Mouse (Mus musculus) naive thymus-derived CD4-positive, alpha-beta T cell, adult 2 months (primary cell): Measurements from ENCODE around the gene Ppl.
A peak's percentile ranks its signal among the peaks of the same experiment; 100 is the strongest.

Experiments
- DNase-seq: peaks from one replicate; pipeline ENCODE4 v3.0.0-alpha.2; 2011; ENCODE audit warnings: low read depth

Gene Ppl

DNA sequence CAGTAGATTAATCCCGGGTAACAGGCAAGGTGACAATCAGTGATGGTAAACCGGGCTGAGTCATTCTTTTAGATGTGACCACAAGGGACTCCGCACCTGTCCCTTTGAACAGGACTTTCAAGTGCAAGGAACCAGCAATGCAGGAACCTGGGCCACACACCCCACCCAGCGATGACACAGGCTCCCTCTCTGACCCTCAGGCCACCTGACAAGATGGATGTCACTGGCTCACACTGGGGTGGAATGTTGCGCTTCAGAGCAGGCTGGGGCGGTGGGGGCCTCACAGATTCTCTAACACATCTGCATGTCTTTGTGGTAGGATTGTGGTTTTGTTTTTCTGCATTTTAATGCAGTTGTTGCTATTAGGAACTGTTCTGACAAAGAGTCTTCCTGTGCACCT lies 8.7 kb downstream of the Ppl start:
- DNase-seq, result no peak

DNA sequence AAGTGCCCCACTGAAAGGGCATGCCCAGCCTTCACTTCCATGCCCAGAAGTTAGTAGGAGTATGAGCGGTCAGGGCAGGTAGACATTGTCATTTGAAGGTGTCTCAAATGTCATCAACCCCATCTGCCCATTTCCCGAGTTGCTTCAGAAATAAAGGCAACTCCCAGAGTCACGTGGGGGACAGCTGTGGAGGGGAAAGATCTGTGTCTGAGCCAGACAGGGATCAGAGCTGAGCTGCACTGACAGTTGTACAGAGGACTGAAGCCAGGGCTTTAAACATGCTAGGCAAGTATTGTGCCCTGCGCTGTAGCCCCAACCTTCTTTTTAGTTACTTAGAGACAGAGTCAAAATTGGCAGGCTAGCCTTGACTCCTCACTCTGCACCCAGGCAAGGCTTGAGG lies 12.4 kb downstream of the Ppl start:
- no peak for DNase-seq

DNA sequence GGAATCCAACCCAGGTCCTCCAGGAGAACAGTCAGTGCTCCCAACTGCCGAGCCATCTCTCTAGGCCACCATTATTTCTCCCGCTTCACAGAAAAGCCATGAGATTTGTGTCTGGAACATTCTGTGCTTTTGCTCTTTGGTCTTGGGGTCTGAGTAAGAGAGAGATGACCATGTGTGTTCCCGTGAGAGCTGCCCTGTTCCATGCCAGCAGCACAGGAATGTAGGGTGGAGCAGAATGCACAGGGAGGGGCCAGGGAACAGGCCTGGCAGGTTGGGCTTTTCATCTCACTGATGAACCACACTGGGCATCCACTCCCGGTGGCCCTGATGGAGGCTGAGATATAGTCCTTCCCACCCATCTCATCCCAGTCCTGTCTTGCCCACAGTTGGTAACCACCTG lies 12.8 kb downstream of the Ppl start:
- DNase-seq, result no peak

DNA sequence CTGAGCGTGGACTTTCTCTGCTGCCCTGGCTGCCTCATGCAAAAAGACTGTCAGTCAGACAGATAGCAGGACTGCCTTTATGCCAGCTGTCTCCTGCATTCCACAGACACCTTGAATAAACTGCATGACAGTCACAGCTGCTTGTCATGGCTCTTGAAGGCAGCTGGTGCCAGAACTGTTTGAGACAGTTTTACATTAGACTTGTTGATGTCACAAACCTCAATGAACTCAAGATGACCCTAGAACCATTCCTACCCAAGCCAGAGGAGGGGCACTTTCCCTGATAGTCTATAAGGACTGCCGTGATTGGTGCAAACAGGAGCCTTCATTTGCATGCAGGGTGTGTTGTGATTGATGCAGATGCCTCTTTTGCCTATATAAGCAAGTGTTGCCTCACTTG lies 18.6 kb downstream of the Ppl start:
- DNase-seq, result no peak

DNA sequence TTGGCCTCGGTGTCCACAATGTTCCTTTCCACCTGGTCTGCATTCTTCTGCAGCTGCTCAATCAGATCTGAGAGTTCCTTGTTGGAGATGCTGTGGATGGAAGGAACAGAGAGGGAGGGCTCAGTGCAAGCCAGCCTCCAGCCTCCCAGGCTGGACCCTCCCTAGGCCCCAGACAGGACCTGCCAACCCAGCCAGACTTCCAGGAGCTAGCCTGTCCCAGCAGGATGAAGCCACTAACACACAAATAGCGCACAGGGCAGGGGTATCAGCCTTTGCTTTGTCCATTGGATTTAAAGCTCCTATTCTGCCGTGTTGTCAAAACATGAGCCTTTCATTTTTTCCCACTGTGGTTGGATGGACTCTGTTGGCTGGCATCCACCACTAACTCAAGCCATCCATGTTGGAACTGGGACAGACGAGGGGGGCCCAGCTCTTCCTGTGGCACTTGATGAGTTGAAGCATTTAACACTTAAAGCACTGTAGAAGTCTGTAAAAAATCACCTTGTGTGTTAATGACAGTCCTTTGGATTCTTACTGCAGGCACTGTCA lies 19.1 kb downstream of the Ppl start:
- no peak for DNase-seq

DNA sequence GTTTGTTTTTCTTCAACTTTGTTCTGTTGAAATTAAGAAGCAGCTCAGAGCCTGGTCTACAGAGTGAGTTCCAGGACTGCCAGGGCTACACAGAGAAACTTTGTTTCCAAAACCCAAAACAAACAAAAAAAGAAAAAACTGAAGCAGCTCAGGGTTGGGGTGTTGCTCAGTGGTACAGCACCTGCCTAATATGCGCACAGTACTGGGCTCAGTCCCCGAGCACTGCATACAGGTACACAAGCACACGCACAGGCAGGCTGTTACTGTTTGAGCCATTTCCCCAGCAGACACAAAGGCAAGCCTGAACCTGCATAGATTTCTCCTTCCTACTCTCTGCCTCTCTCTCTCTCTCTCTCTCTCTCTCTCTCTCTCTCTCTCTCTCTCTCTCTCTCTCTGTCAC lies 21.2 kb downstream of the Ppl start:
- DNase-seq, result no peak

DNA sequence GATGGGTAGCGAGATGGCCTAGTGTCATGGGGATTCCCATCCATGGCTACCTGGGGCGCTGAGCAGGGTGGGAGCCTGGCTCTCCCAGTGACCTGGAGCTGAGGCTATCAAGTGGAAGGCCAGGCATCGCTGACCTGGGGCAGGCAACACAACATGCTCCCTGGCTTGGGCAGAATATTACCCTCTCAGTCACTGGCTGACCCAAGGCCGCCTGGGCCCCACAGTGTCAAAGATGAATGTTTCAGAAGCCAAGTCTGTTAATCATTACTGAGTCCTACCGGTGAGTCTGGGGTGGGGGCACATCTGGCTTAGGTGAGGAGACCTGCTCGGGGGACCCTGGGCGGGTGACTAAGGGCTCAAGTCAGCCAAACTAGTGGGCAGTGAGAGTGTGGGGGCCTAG lies 22.3 kb downstream of the Ppl start:
- no peak for DNase-seq

DNA sequence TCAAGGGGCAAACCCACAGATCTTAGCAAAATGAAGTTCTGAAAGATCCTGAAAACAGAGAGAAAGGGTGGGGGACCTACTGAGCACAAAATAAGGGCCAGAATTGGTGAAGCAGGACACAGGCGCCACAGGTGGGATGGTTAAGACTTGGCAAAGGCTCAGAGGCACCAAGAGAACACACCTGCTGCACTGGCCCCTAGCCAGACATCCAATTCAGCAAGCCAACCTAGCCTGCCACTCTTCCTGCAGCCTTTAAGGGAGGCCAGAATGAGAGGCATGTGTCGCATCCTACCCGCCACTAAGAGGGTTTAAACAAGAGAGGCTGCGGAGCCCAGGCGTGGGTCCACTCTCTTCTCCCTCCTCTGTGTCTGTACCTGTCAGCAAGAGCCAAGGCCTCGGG lies 31.2 kb downstream of the Ppl start:
- no peak for DNase-seq

DNA sequence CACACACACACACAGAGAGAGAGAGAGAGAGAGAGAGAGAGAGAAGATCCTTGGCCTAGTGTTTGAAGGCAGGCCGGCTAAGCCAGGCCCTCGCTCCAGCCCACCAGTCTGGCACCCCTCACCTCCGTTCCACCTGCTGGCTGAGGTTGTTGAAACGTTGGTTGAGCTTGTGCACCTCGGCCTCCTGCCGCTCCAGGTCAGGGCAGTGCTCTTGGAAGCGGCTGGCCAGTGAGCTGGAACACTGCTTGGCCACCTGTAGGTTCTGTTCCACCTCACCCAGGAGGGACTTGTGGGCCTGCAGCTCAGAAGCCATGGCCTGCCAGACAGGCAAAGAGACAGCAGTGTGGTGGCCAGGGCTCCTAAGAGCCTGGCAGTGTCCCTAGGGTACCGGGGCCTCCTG lies 35.7 kb downstream of the Ppl start:
- no peak for DNase-seq

DNA sequence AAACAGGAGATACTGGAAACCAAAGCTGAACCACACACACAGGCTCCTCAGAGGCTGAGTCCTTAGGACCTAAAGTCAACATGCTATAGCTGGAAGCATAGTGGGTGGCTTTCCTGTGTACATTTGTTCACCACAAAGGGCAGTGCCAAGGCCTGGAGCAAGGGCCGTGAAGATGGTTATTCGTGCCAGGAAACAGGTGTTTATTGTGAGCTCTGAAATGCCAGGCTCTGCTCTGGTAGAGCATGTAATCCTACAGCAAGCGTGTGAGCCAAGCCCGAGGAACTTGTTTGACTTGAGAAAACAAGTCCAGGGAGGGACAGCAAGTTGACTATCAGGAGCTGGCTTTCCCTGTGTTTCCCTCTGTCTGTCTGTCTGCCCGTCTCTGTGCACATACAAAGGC lies 38.9 kb downstream of the Ppl start:
- DNase-seq, result no peak

DNA sequence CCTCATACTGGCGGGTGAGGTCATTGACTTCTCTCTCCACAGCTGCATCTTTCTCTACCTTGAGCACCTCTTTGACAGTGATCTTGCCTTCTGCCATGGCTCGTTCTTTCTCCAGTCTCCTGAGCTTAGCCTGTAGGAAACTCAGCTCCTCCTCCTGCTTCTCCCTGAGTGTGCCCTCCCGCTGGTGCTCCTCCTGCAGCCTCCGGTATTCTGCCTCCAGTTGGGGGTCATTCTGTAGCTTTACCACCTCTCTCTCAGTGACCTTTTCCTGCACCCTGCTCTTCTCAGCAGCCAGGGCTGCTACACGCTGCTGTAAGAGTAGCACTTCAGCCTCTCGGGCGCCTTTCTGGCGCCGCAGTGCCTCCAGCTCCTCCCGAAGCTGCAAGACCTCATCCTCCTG lies 43.2 kb downstream of the Ppl start:
- no peak for DNase-seq

DNA sequence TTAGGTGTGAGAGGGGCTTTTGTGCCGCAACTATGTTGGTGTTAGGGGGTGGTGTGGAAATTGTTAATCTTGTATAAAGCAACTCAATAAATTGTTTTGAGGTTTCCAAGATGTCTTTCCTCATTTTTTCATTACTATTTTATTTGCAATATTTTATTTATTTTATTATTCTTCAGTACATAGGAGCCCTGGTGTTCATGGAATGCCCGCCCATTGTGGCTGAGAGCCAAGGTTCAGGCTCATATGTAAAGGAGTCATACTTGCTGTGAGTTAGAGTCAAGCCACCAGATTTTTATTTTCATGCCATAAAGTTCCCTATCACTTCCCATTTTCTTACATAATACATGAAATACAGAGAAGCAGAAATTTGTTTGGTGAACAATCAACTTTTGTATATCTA lies 46.0 kb downstream of the Ppl start:
- DNase-seq, result no peak

DNA sequence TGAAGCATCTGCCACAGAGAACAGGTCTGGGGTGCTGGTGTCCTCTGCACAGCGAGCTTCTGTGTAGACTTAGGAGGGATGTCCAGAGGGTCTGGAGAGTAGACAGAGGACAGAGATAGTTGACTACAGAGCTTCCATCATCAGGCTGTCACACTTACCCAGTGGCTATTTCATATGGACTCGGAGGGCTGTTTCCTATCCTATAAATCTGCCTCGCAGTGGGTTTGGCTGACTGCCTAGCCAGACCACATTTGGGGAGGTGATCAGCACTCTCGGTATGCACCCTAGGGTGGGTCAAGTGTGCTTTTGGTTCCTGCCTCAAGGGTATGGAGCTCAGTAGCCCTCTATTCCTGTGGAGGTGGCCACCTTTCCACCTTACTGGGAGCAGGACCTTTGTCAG lies 47.0 kb downstream of the Ppl start:
- DNase-seq, result no peak

DNA sequence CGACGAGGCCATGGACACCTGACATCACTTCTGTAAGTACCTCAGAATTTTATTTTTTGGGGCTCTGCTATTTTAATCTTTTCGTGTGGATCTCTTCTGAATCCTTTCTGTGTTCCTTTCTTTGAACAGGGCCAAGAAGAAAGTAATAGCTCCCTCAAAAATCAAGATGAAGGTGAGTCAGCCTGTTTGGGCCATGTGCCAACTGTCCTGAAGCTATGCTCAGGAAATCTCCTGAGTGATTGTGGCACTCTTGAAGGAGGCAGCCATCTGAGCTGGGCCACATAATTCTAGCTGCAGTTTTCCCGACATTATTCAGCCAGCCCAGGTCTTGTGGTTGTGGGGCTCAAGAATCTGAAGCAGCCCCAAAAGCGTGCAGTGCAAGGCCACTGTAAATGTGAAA lies 57.9 kb downstream of the Ppl start:
- DNase-seq, result no peak

DNA sequence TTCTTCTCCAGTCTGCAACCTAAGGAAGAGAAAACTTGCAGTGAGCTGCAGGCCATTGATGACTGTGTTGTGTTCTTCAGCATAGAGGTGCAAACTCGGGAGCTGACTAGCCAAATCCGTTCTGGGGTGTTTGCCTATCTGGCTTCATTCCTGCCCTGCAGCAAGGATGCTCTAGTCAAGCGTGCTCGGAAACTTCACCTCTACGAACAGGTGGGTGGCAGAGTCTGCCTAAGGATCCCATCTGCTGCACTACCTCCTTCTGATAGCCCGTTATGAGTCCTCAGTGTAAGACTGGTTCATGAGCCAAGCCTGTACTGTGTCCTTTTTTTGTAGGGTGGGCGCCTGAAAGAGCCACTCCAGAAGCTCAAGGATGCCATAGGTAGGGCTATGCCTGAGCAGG lies 60.2 kb downstream of the Ppl start:
- DNase-seq, result no peak

DNA sequence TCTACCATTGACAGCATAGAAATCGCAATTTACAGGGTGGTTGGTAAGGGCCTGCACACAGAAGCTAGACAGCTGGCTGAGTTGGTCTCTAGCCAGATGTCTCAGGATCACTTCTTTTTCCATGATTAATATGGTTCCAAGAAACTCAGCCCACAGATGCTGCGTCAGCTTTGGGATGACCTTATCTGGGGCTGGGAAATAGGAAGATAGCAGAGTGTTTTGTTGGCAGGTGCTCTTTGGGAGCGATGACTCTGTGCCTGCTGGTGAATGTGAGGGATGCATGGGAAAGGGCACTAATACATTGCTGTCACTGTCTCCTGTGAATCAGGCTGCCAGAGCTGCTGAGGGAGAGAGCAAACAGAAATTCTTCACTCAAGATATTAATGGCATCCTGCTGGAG lies 61.9 kb downstream of the Ppl start:
- no peak for DNase-seq

DNA sequence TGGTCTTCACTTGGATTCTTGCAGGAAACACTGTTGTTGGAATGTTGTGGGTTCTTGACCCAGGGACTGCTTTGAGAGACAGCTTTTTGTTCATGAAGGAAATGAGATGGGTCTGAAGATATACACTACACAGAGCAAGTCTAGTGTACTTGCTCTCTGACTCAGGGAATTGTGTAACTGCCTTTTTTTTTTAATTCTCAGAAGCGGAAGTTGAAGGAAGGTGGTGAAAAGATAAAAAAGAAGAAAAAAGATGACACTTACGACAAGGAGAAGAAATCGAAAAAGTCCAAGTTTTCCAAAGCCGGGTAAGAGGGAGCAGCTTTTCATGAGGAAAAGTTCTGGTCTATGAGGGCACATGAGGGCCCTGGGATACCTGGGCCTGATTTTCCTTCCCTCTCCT lies 68.7 kb downstream of the Ppl start:
- DNase-seq, result no peak

DNA sequence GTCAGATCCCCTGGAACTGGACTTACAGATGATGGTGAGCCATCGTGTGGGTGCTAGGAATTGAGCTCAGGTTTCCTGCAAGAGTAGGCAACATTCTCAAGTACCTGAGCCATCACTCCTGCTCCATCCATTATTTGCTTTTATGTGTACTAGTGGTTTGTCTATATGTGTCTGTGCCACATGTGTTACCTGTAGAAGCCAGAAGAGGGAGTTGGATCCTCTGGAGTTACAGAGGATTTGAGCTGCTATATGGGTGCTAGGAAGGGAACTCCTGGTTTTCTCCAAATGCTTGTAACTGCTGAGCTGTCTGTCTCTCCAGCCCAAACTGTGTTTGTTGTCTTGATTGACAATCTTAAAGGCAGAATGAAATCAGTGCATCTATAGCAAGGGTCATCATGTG lies 74.1 kb downstream of the Ppl start:
- DNase-seq, result peak; percentile 39

DNA sequence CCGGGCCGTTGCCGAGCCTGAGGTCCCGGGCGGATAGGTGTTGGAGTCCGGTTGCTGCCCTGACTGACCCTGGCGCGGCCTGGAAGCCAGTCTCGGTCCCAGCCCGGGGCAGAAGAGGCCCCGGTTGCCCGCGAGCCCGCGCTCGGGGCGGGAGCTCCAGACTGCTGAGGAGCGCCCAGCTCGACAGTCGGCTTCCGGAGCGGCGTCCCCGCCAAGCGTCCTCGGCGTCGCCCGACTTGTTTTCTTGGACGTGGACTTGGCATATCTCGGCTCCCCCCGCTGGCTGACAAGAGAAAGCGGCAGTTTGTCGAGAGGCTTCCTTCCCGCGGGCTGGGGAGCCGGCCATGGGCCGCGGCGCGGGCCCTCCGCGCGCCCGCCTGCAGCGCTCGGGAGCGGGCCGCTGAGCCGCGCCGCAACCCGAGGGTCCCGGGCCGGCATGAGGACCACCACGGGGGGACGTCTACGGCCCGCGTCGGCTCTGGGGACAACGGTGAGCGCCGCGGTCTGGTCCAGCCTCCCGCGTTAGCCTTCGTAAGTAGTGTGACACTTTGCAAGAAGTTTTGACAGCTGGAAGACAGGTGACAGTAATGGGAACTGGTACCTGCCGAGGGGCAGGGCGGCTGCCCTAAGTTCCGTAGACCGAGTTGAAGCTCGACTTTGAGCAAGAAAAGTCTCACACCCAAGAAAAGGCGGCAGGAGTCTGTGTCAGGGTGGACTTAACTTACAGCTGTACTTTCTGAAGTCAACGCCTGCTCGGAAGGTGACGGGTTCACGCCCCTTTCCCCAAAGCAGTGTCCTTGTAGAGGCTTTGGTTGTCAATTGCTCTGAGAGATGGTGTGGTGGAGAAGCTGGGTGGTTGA lies 81.7 kb downstream of the Ppl start:
- peak; percentile 89 for DNase-seq

DNA sequence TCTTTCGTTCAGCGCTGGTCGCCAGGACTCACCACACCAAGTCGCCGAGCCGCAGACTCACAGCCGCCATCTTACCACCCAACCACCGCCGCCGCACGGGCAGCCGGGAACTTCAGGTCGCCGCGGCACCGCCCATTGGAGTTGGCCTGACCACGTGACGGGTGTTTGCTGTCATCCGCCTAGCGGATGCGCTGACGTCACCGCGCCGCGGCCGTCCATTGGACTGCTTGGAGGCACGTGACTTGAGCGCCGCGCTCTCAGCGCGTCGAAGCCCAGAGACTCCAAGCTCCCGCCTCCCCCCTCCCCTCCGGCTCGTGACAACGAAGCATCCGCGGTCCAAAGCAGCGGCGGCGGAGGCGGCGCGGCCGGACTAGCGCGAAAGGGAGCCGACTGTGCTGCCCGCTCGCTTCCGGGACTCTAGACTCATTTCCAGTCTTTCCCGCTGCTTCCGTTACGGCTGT lies 82.4 kb downstream of the Ppl start, which contains the start of the genes Glyr1 and Ubn1:
Gene Glyr1, minus strand, starts transcription at position 90 of the 461 bp plus-strand sequence.
Gene Ubn1, plus strand, starts transcription at position 284 of the 461 bp plus-strand sequence.
- DNase-seq, result peak; percentile 100

DNA sequence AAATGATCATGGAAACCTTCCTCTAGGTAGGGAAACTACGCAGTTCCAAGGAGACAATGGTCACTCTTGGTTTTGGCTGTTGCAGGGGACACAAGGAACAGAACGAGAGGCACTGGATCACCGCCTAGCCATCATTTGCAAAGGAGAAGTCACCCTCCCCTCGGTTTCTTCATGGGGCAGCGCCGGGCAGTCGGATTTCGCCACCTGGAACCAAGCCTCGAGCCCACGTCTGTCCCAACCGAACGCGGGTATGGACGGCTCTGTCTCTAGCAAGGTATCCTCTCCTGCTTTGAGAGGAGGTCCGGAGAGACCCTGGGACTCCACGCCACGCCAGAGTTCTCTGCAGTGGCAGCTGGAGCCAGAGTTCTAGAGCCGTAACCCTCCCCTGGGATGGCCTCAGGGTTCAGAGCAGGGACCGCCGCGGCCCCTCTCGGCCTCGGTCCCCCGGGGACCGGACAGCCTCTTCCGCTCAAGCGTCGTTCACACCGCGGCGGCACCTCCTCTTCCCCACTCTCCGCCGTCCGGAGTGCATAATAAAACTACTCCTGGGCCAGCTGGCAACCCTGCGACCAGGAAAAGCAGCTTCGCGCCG lies 82.9 kb downstream of the Ppl start:
- no peak for DNase-seq

DNA sequence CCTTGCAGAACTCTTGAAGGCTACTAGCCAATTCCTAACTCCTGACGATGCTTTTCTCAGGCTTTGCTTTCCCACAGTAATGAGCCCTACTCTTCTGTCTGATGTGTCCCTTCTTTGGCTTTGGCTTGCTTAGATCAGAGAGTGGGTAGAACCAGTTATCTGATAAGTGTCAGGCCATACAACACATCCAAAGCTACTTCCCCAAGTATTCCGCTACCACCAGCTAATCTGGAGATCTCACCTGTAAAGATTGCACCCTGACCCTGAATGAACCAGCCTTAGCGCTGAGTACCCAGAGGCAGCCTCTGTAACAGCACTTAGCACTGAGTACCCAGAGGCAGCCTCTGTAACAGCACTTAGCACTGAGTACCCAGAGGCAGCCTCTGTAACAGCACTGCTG lies 86.9 kb downstream of the Ppl start:
- DNase-seq, result no peak

DNA sequence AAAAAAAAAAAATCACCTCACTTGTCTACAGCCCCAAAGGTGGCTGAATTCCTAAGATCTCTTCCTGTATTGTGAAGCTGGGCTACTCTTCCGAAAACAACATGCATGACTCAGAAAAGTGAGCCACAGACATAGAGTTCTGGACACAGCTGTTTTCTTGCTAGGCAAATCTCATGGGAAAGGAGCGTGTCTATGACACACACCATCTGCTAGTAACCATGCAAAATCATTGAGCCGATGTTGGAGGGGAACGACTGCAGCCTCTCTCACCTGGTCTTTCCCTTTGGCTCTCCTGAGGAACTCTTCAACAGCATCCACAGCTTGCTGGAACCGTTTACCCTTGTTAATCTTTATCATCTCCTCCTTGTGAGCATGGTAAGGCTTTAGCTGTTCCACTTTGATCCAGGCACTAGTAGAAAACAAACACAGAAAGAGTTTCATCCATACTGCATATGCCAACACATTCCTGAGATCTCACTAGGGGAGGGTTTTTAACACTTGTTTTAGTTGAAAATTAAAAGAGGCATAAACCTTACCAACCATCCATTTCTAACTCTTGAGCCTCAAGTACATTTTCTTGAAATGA lies 95.5 kb downstream of the Ppl start:
- DNase-seq, result no peak
